Mouse (Mus musculus) embryo, embryonic 10 days (tissue): ENCODE measurements around the gene Rap1b.
"Not testable (repeated sequence)": the region's sequence is repeated elsewhere in the genome, so short reads cannot be mapped to it uniquely, and the experiment has no call there.

ENCODE experiments used
- DNase-seq: peaks from one replicate; pipeline ENCODE4 v3.0.0-alpha.2; 2015; ENCODE audit warnings: low spot score

The Rap1b gene

GRCm38 (mm10) chr10:117845597-117846259 lies at the start of gene Rap1b:
TSS of gene Rap1b (minus strand) at chr10:117846035.
- DNase-seq = peak; percentile 91

GRCm38 (mm10) chr10:117895186-117895585 lies 49.4 kb upstream of the Rap1b start:
- DNase-seq = no peak

DNA sequence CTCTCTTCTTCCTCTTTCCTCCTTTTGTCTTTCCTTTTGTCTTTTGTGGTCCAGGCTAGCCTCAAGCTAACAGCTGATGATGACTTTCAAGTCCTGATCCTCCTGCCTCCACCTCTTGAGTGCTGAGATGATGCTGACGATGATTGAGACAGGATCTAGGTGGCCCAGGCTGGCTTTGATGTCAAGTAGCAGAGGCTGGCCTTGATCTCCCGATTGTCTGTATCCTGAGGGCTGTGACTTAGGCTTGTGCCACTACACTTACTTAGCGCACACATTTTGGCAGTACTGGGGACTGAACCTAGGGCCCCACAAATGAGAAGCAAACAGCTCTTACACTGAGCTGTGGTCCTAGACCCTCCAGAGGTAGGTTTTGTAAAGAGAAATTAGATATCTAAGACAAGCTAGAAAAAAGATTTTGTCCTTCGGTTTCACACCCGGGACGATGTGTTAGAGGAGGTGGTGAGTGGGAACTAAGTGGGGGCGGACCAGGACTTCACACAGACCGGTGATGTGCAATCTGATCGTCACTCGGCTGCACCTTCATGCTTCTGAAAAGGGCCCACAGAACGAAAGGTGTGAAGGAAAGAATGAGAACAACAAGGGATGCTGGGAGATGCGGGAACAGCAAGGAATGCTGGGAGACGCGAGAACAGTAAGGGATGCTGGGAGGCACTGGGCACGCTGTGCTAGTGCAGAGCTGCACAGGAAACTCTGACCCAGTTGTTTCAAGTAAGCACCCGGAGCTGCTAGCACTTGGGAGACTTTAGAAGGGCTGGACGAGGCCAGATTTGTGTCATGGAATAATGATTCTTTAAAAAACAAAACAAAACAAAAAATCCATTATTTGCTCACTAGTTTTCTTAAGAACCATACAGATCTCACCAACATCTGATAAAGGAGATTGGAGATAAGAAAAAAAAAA lies 48.5 kb upstream of the Rap1b start:
- DNase-seq = no peak

DNA sequence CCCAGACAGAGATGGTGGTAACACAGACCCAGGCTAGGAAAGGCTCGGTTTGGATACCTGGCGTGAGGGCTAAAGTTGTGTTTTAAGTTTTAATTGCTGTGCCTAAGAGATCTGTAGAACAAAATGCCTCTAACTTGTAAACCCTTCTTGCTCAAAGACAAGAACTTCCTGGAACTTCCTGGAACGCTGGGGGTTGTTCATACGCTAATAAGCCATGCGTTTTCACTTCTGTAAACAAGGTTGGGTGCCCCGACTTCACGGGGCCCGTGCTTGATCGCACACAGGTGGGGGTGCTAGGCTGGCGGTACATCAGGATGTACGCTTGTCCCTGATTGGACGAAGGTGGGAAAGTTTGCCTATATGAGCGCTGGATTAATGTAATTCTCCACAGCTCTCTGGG lies 47.3 kb upstream of the Rap1b start:
- DNase-seq = not testable (repeated sequence)

DNA sequence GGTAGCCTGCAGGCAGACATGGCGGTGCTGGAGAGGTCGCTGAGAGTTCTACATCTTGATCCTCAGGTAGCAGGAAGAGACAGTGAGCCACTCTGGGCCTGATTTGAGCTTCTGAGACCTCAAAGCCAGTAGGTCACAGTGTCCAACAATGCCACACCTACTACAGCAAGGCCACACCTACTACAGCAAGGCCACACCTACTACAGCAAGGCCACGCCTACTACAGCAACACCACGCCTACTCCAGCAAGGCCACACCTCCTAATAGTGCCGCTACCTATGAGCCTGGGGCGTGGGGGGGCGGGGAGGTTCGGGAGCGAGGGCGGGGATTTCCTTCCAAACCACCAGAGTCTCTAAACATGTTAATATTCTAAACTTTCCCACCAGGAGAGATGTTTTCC lies 45.5 kb upstream of the Rap1b start:
- no peak for DNase-seq

DNA sequence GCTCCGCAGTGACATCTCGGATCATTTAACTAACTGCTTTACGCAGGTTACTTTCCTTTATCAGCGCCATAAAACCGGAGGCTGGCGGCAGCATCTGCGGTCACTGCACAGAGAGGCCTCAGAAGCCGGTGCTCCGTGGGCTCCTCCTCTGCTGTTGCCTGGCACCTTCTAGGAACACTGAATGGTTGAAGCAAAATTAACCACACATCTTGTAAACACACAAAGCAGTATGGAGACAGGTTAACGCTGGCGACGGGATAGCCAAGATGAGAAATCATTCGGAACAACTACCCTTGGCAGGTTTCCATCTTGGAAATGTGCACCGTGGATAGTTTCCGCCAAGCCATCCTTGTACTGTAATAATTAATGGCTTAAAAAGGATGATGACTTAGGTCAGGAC lies 43.0 kb upstream of the Rap1b start:
- no peak for DNase-seq

GRCm38 (mm10) chr10:117885358-117885757 lies 39.5 kb upstream of the Rap1b start:
- no peak for DNase-seq

GRCm38 (mm10) chr10:117884760-117885159 lies 38.9 kb upstream of the Rap1b start:
- DNase-seq = no peak

DNA sequence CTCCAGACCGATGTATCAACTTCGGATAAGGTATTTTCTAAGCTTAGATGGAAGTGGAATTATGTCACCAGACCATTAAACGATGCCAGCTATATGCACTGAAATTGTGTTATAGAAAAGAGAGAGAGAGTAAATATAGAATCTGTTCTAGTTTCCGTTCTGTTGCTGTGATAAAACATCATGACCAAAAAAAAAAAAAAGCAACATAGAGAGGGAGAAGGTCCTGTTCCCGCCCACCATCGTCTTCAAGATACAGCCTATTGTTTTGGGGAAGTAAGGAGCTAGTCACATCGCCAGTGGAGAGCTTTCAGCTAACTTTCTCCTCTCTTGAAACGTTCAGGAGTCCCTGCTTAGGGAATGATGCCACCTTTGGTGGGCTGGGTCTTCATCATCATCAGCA lies 37.6 kb upstream of the Rap1b start:
- DNase-seq = no peak

DNA sequence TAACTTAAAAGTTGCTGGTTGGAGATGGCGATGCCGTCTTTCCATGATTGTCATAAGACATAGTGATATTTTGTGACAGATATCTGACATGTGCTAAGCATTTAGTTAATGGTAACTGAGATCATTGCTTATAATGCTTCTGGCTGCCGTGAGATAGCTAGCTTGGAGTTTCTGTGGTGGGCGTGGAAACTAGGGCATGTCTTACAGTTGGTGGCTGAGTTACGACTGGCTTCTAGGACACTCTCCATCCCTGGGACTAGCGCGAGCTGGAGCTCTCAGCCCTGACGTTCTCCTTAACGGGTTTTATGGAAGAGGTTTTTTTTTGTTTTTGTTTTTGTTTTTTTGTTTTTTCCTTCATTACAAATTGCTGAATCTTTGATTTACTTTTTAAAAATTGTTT lies 32.8 kb upstream of the Rap1b start:
- no peak for DNase-seq

DNA sequence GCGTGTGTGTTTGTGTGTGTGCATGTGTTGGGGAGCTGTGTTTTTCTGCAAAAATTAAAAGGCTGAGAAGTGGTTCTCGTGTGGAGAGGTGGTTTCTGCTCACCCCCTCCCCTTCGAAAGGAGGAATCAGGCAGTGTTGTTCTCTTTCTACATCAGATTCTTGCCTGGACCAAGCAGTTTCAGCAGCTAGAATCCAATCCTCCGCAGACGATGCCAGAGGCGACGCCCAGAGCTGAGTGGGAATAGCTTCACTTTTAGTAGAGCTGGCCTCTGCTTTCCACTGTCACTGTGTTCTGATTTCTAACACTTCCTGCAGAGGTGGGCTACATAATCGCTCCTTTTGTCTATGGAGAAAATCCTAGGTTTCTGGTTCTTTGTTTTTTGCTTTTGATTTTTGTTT lies 31.0 kb upstream of the Rap1b start:
- no peak for DNase-seq

DNA sequence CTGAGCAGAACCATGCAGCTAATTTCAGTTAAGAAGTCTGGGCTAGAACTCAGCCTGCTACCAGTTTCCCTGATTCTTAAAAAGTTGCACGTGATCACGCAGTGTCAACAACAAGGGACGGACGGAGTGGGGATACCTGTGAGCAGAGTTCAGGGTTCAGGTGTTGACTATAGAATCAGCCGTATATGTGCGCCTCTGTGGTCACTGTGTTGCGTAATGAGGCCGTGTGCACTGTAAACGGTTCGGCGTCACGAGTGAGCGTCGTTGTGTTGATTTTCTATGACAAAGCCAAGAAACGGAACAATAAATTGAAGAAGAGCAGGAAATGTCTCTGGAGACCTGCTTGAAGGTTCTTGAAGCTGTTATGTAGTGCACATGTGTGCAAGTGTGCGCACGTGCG lies 30.6 kb upstream of the Rap1b start:
- DNase-seq = no peak

DNA sequence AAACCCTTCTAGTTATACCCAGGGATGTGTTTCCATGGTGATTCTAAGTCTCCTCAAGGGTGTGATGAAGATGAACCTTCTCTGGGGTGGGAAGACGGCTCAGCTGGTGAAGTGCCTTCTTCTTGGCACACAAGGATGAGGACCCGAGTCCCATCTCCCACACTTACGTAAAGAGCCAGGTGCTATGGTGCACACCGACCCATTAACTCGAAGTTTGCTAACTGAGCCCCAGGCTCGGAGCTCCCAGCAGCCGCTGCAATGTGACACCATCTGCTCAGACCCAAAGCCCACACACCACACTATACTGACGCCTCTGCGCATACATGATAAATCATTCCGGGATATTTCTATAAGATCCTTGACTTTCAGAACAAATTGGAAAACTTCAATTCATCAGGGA lies 29.1 kb upstream of the Rap1b start:
- no peak for DNase-seq

GRCm38 (mm10) chr10:117873952-117874351 lies 28.1 kb upstream of the Rap1b start:
- DNase-seq = no peak

GRCm38 (mm10) chr10:117872468-117872867 lies 26.6 kb upstream of the Rap1b start:
- DNase-seq = no peak

GRCm38 (mm10) chr10:117867301-117867700 lies 21.5 kb upstream of the Rap1b start:
- no peak for DNase-seq

DNA sequence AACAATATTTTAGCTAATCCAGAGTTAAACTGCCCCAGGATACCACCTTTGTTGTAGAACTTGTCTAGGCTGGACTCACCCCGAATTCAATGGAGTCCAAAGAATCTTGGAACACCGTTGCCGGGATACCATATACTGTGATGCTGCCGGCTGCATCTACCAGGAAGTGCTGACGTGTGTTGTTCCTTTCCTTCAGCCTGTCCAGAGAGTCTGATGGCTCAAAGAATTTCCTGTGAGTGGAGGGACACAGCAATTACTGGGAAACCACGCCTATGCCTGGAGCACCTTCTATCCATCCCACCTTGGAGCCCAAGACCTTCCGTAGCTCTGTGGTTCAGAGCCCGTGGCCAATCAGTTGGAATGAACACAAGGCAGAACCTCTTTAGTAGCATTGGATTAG lies 20.8 kb upstream of the Rap1b start:
- DNase-seq = peak; percentile 10

DNA sequence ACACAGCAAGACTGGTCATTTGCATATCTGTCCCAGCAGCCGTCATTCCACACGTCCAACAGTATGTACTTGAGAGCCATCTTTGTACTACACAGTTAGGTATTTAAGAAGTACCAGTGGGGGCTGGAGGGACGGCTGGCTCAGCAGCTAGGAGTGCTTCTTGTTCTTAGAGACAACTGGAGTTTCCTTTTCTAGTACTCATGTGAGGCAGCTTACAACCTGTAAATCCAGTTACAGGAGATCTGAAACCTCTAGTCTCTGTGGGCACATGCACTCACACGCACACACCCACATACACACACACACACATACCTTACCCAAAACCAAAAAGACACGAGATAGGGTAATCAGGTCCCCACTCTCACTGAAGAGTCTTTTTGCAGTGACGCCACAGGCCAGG lies 18.9 kb upstream of the Rap1b start:
- DNase-seq = no peak

GRCm38 (mm10) chr10:117864251-117864650 lies 18.4 kb upstream of the Rap1b start:
- no peak for DNase-seq

DNA sequence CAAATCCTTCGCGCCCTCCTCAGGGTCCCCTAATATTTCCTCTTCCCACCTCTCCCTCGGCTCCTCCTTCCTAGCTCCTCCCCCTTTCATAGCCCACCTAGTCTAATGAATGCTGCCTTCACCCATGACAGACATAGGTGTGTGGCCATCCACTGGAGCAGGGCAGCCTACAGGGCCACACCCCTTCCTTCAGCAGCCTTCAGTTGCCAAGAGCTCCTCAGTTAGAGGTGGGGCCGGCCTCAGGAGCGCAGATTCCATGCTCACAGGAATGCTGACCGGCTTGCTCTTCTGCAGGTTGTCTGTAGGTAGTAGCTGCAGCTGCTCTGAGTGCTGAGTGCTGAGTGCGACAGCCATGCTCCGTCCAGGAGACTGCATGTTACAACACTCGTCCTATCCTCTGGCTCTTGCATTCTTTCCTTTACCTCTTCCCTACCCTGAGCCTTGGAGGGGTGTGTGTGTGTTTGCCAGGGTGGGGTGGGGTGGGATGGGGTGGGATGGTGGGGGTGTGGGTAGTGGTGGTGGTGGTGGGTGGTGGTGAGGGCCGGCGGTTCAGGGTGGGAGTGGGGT lies 16.3 kb upstream of the Rap1b start:
- DNase-seq = peak; percentile 32

- DNase-seq = no peak
These were observed 15.1 kb upstream of the Rap1b start for GRCm38 (mm10) chr10:117860958-117861357.

- no peak for DNase-seq
These were observed 14.5 kb upstream of the Rap1b start for GRCm38 (mm10) chr10:117860361-117860760.

GRCm38 (mm10) chr10:117859800-117860199 lies 14.0 kb upstream of the Rap1b start:
- no peak for DNase-seq
